Mouse (Mus musculus): ENCODE data around the gene Tmco5b. TPM values are rescaled to one million over a fixed set of nuclear protein-coding genes. Genes with fewer than 3 reads are reported as not detected.

Tmco5b gene
- polyA plus RNA-seq, 1 experiment, result not detected

- 94% methylated on average over 3 of the region's 3 CpGs for WGBS
- Histone ChIP-seq H3K4me3 (ENCODE audit: insufficient read depth, low read depth, low read length) (no peak overlapping the region), H3K27ac (ENCODE audit: insufficient read depth, low read depth, low read length) (no peak overlapping the region), H3K4me1 (ENCODE audit: control insufficient read depth, insufficient read depth, low read length) (no peaks in the 10 kb centered on the region)
- no peak for TF ChIP-seq POLR2A (IDR thresholded peaks at IDR 0.05; ENCODE audit: insufficient read depth, low read depth, low read length)
- TF ChIP-seq CTCF (IDR thresholded peaks at IDR 0.05; ENCODE audit: insufficient read depth, low read depth, low read length), result no peak
These were observed 50.2 kb downstream of the Tmco5b start for GRCm38 (mm10) chr2:113335561-113336294.

GRCm38 (mm10) chr2:113344536-113344935 is 59.0 kb downstream of the Tmco5b start:
- 86% methylated on average over 2 of the region's 2 CpGs for WGBS
- Histone ChIP-seq H3K27ac (ENCODE audit: insufficient read depth, low read depth, low read length) (no peak overlapping the region), H3K4me1 (ENCODE audit: control insufficient read depth, insufficient read depth, low read length) (no peaks in the 10 kb centered on the region), H3K4me3 (ENCODE audit: insufficient read depth, low read depth, low read length) (no peak overlapping the region)
- TF ChIP-seq CTCF (IDR thresholded peaks at IDR 0.05; ENCODE audit: insufficient read depth, low read depth, low read length), result no peak
- no peak for TF ChIP-seq POLR2A (IDR thresholded peaks at IDR 0.05; ENCODE audit: insufficient read depth, low read depth, low read length)

Other genes with a start within 250 kb of the Tmco5b start
- not detected in 2 replicates for gene Ryr3, start 68.6 kb upstream of the Tmco5b start, polyA plus RNA-seq (2012; ENCODE audit: insufficient read depth, insufficient read length, low replicate concordance, missing spikeins)
- gene Fmn1, start 42.0 kb downstream of the Tmco5b start, polyA plus RNA-seq (2012; ENCODE audit: insufficient read depth, insufficient read length, low replicate concordance, missing spikeins), result not detected in 2 replicates

All from olfactory bulb, adult 2 months (tissue).